Mouse (Mus musculus): ENCODE results near the gene Ppa2.

- TF ChIP-seq CTCF (conservative IDR thresholded peaks at IDR 0.05; ENCODE audit: insufficient read depth, insufficient read length, low read depth, low read length), result no peak
- no peak for TF ChIP-seq POLR2A (IDR thresholded peaks at IDR 0.05; ENCODE audit: low read depth, low read length)
Measured at GRCm38 (mm10) chr3:133389803-133390387, 80.0 kb downstream of the Ppa2 start.
